13 mouse cellular contexts compared by ENCODE assay signal in the genomic region with DNA sequence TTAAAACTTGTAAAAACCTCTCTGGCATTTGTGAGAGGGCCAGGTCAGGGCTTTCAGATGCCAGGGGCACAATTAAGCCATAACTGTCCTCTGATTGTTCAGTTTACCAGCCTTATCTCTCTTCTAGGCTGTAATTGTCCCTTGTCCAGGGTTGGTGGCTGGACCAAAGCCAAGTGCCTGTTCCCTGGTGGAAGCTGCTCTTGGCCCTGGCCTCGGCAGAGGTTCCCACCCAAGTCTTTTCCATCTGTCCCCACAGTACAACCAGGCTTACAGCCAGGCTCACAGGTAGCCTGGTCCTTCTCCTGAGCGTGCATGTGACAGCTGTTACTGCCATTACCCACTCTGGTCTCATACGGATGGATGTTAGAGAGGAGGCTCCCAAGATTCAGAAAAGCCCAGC. TPM values are rescaled to one million over a fixed set of nuclear protein-coding genes. Genes with fewer than 3 reads are reported as not detected.
A peak's percentile ranks its signal among the peaks of the same experiment; 100 is the strongest.
DNase-seq lines count a peak whose midpoint lies in the region; ATAC-seq and TF ChIP-seq lines count a peak whose summit lies in the region.
"Had no signal": no experiment of that assay in that cellular context is flagged by ENCODE, and none has a peak within 500 bp of the region (broad histone marks: within the 10 kb centered on the region; RNA-seq: fewer than 3 reads in every experiment).

No protein-coding gene starts in this region.

- no peak overlapping the region for H3K9ac ChIP-seq in hindbrain, postnatal 0 days (replicated peaks; ENCODE audit: low read length)
- H3K9ac ChIP-seq in hindbrain, embryonic 16.5 days (ENCODE audit: low read depth, low read length): no peak overlapping the region
- H3K9ac ChIP-seq: embryonic facial prominence, embryonic 13.5 days; limb, embryonic 13.5 days had no signal

- no peak overlapping the region for H3K4me3 ChIP-seq in hindbrain, postnatal 0 days (ENCODE audit: low read length)
- H3K4me3 ChIP-seq in hindbrain, embryonic 16.5 days (ENCODE audit: low read length): no peak overlapping the region
- H3K4me3 ChIP-seq: embryonic facial prominence, embryonic 13.5 days; limb, embryonic 13.5 days had no signal

- 25% methylated on average over 3 of the region's 3 CpGs for WGBS in hindbrain, postnatal 0 days
- WGBS in hindbrain, embryonic 16.5 days: 45% methylated on average over 3 of the region's 3 CpGs

- DNase-seq in hindbrain, postnatal 0 days (ENCODE audit: low spot score): peak; percentile 53
- peak; percentile 71 for DNase-seq in adrenal gland, adult 8-10 months
- peak; percentile 53 for DNase-seq in cerebellum, adult 8-10 months
- DNase-seq in heart, postnatal 10 days: peak; percentile 65 to 70
- DNase-seq in layer of hippocampus, adult 9-10 months (ENCODE audit: low spot score): no peak
- DNase-seq in T-cell, adult 2 months (ENCODE audit: low spot score): no peak
- DNase-seq: gastrocnemius, postnatal 25 days had no signal

- TF ChIP-seq CTCF in hindbrain, postnatal 0 days (IDR thresholded peaks at IDR 0.05; ENCODE audit: low read depth): no peak

- H3K4me1 ChIP-seq in hindbrain, postnatal 0 days (ENCODE audit: insufficient read depth, low read length): peaks cover 22% of the 10 kb centered on the region
- peaks cover 28% of the 10 kb centered on the region for H3K4me1 ChIP-seq in hindbrain, embryonic 16.5 days (ENCODE audit: control insufficient read depth, insufficient read depth, low read depth, low read length)

- no peaks in the 10 kb centered on the region for H3K9me3 ChIP-seq in hindbrain, postnatal 0 days (ENCODE audit: low read length)
- no peaks in the 10 kb centered on the region for H3K9me3 ChIP-seq in hindbrain, embryonic 16.5 days (ENCODE audit: control insufficient read depth, low read length)
- H3K9me3 ChIP-seq: embryonic facial prominence, embryonic 13.5 days; limb, embryonic 13.5 days had no signal

- H3K36me3 ChIP-seq in hindbrain, postnatal 0 days (ENCODE audit: insufficient read depth, low read length): no peaks in the 10 kb centered on the region
- no peaks in the 10 kb centered on the region for H3K36me3 ChIP-seq in hindbrain, embryonic 16.5 days (ENCODE audit: control insufficient read depth, insufficient read depth, low read length)
- H3K36me3 ChIP-seq: embryonic facial prominence, embryonic 13.5 days; limb, embryonic 13.5 days had no signal

- no peak overlapping the region for H3K4me2 ChIP-seq in hindbrain, postnatal 0 days (ENCODE audit: low read depth, low read length)
- H3K4me2 ChIP-seq in hindbrain, embryonic 16.5 days (ENCODE audit: low read length): no peak overlapping the region
- H3K4me2 ChIP-seq: embryonic facial prominence, embryonic 13.5 days; limb, embryonic 13.5 days had no signal

- intact Hi-C loops in heart, postnatal 10 days (cut with DNase I): no loop called here

- ATAC-seq in hindbrain, postnatal 0 days: no peak
- no peak for ATAC-seq in hindbrain, embryonic 16.5 days
- no peak for ATAC-seq in granulocyte monocyte progenitor cell, adult 5-6 weeks (replicated peaks; ENCODE audit: poor library complexity, severe bottlenecking)

- no peaks in the 10 kb centered on the region for H3K27me3 ChIP-seq in hindbrain, postnatal 0 days (ENCODE audit: insufficient read depth, low read length)
- no peaks in the 10 kb centered on the region for H3K27me3 ChIP-seq in hindbrain, embryonic 16.5 days (replicated peaks; ENCODE audit: control insufficient read depth, insufficient read depth, low read length)

- no peak overlapping the region for H3K27ac ChIP-seq in hindbrain, postnatal 0 days
- no peak overlapping the region for H3K27ac ChIP-seq in hindbrain, embryonic 16.5 days (ENCODE audit: low read depth, low read length)
- H3K27ac ChIP-seq: embryonic facial prominence, embryonic 13.5 days; limb, embryonic 13.5 days had no signal

RNA-seq across cellular contexts. Expression of a gene that starts 30.7 kb away (rescaled TPM):
- total RNA-seq in hindbrain, postnatal 0 days (2014; rRNA removed): 7.1 and 9.9 TPM in 2 replicates
- polyA plus RNA-seq in hindbrain, postnatal 0 days (2015; fragmentation: Nextera tagmentation; extraction: Ambion mirVana): 3.3 and 3.4 TPM in 2 replicates
- 2.7 and 2.8 TPM in 2 replicates for polyA plus RNA-seq in hindbrain, embryonic 16.5 days (2015; fragmentation: Nextera tagmentation; extraction: Ambion mirVana)
- total RNA-seq in adrenal gland, adult 8-10 months (2022): 1 to 10 TPM; 4.0 to 4.5 (median 4.2) TPM
- total RNA-seq in heart, postnatal 10 days (2021): 1 to 10 TPM; 1.1 to 1.2 TPM
- not detected in 2 replicates for total RNA-seq in granulocyte monocyte progenitor cell, adult 5-6 weeks (2014; fragmentation: Nextera tagmentation)
- total RNA-seq in granulocyte monocyte progenitor cell, adult 5-6 weeks (2017): not detected in 2 replicates
- total RNA-seq: megakaryocyte, adult 5-6 weeks; neutrophil, adult 5-6 weeks had no signal

Comparison
In these comparisons a context has a peak if more than half of its experiments do, and no peak if none do; other contexts are left out.
1. DNase-seq: peak in hindbrain, postnatal 0 days (single experiment), adrenal gland, adult 8-10 months (single experiment), cerebellum, adult 8-10 months (single experiment) and heart, postnatal 10 days (2 of 2); none in layer of hippocampus, adult 9-10 months (single experiment) and T-cell, adult 2 months (single experiment).